Comparison of ENCODE assay signal across 10 mouse cellular contexts in the genomic region with DNA sequence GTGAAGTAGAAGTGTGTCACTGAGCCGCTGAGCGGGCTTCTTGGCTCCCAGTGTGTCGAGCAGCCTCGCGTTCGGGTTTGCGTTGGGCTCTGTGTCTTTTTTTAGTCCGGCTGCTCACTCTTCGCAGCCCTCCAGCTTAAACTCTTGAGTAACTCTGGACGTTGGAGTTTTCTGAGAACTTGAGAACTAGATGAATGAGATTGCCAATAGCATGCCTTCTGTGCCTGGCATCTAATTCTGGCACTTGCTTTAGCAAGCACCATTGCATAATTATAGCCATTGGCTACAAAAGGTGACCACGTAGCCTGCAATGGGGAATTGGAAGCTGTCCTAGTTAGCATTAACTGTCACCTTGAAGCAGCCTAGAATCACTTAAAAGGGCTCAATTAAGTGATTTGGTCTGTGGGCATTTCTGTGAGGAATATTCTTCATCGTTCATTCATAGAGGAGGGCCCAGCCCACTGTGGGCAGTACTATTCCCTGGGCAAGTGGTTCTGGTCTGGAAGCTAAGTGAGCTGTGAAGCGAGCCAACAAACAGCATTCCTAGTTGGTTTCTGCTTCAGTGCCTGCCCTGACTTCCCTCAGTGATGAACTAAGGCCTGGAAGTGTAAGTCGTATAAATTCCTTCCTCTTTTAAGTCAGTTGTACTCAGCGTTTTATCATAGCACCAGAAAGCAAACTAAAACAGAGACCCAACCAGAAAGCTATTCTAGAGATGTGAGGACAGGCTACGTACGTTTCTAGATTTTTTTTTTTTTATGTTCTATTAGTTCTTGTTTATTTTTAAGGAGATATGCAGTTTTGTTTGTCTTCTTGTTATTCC.
A peak's percentile ranks its signal among the peaks of the same experiment; 100 is the strongest.
DNase-seq lines count a peak whose midpoint lies in the region; ATAC-seq lines count a peak whose summit lies in the region.
"Had no signal": no experiment of that assay in that cellular context is flagged by ENCODE, and none has a peak within 500 bp of the region (broad histone marks: within the 10 kb centered on the region; RNA-seq: fewer than 3 reads in every experiment).

No protein-coding gene starts in this region.

- intact Hi-C loops in left cerebral cortex, postnatal 4 days (cut with DNase I), result no loop called here

- peaks cover 17 to 69% of the 10 kb centered on the region in 2 experiments for H3K4me1 ChIP-seq in heart, embryonic 14.5 days (ENCODE audit: control insufficient read depth in 2 of 2, insufficient read depth in 2 of 2, low read length in 2 of 2)

- H3K9ac ChIP-seq in heart, embryonic 14.5 days (ENCODE audit: low read length), result no peak overlapping the region

- ATAC-seq in heart, embryonic 14.5 days (ENCODE audit: insufficient number of reproducible peaks, insufficient read depth, low FRiP score, low read depth), result no peak
- no peak for ATAC-seq in inflammation-experienced regulatory T-cells, adult 6 months

- H3K4me3 ChIP-seq in heart, embryonic 14.5 days (ENCODE audit: control insufficient read depth in 1 of 2, insufficient read depth in 1 of 2, low read depth in 1 of 2, low read length in 2 of 2), result no peak overlapping the region
- H3K4me3 ChIP-seq: myocyte had no signal

- H3K27ac ChIP-seq in heart, embryonic 14.5 days (replicated peaks in 1 of 2; ENCODE audit: control insufficient read depth in 1 of 2, insufficient read depth in 1 of 2, low read depth in 2 of 2, low read length in 2 of 2), result peak overlapping the region; percentile 61 to 82

- no peaks in the 10 kb centered on the region for H3K36me3 ChIP-seq in heart, embryonic 14.5 days (ENCODE audit: control insufficient read depth, insufficient read depth, low read length)

- no peaks in the 10 kb centered on the region for H3K9me3 ChIP-seq in heart, embryonic 14.5 days (ENCODE audit: control insufficient read depth, low read length)

- H3K27me3 ChIP-seq in heart, embryonic 14.5 days (ENCODE audit: control insufficient read depth, insufficient read depth, low read length), result no peaks in the 10 kb centered on the region

- peak; percentile 52 to 69 for DNase-seq in left cerebral cortex, adult 18-20 months (ENCODE audit: low spot score in 2 of 2)
- no peak for DNase-seq in left cerebral cortex, postnatal 4 days
- peak; percentile 68 to 69 for DNase-seq in frontal cortex, adult 2 months (ENCODE audit: extremely low spot score in 1 of 2, low spot score in 1 of 2)
- DNase-seq in right cerebral cortex, postnatal 10 days (ENCODE audit: low spot score in 2 of 2), result peak; percentile 73 to 79
- DNase-seq in lung, postnatal 14 days, result no peak
- DNase-seq: cerebellum, postnatal 25 days; spleen, adult 18-20 months had no signal

- H3K4me2 ChIP-seq in heart, embryonic 14.5 days (ENCODE audit: low read length), result peak overlapping the region; percentile 4; the same call in 1 of the 2 replicates

- 58% methylated on average over 17 of the region's 17 CpGs for WGBS in heart, embryonic 14.5 days

Comparison
In these comparisons a context has a peak if more than half of its experiments do, and no peak if none do; other contexts are left out.
1. DNase-seq: peak in left cerebral cortex, adult 18-20 months (2 of 2), frontal cortex, adult 2 months (2 of 2) and right cerebral cortex, postnatal 10 days (2 of 2); none in left cerebral cortex, postnatal 4 days (single experiment) and lung, postnatal 14 days (single experiment).